Mouse (Mus musculus): ENCODE measurements at regions not wholly inside any gene's neighbourhood (a gene's known extent, or its start where the extent isn't known, plus 50 kb on each side); places are given as distances from the start of the nearest gene placed in this dataset.

- no peak for TF ChIP-seq POLR2AphosphoS5 (IDR thresholded peaks at IDR 0.05; ENCODE audit: borderline replicate concordance, low read depth, low read length)
- no peak for TF ChIP-seq TCF12 (IDR thresholded peaks at IDR 0.05; ENCODE audit: low read depth, low read length)
- no peak for TF ChIP-seq CTCF (IDR thresholded peaks at IDR 0.05 in 2 of 3, conservative IDR thresholded peaks at IDR 0.05 in 1 of 3; ENCODE audit: control insufficient read depth in 1 of 3, insufficient read depth in 1 of 3, low read depth in 2 of 3, low read length in 3 of 3, poor library complexity in 1 of 3, severe bottlenecking in 1 of 3)
- no peak for TF ChIP-seq POLR2A (IDR thresholded peaks at IDR 0.05; ENCODE audit: control insufficient read depth in 1 of 2, insufficient read depth in 1 of 2, low read depth in 1 of 2, low read length in 2 of 2, poor library complexity in 1 of 2)
- TF ChIP-seq UBTF (IDR thresholded peaks at IDR 0.05; ENCODE audit: borderline replicate concordance, insufficient read depth, low read depth, low read length): no peak
- TF ChIP-seq SMC3 (IDR thresholded peaks at IDR 0.05; ENCODE audit: low read depth, low read length): no peak
Observed at GRCm38 (mm10) chr16:13034136-13034535, 75.3 kb upstream of the Ercc4 start.
